8 mouse cellular contexts compared by ENCODE assay signal in the genomic region with DNA sequence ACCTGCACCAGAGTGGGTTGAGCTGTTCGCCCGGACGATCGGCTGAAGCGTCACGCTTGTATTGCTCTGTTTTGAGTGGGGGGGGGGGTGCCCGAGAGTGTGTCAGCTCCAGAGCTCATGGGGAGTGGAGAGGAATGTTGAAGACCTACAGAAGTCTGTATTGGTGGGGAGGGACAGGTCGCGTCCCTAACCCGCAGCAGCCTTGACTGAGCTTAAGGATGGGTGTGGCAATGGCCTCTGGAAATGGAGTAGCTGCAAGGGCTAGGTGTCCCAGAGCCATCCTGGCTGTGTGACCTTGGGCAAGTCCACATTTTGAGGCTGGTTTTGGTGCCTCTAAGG. TPM values are rescaled to one million over a fixed set of nuclear protein-coding genes. Genes with fewer than 3 reads are reported as not detected.
A peak's percentile ranks its signal among the peaks of the same experiment; 100 is the strongest.
DNase-seq lines count a peak whose midpoint lies in the region; ATAC-seq and TF ChIP-seq lines count a peak whose summit lies in the region.

No protein-coding gene starts in this region.

- H3K4me2 ChIP-seq in heart, embryonic 12.5 days, result peak overlapping the region; percentile 97
- peak overlapping the region; percentile 94 for H3K4me2 ChIP-seq in forebrain, embryonic 15.5 days (replicated peaks)
- H3K4me2 ChIP-seq in liver, embryonic 16.5 days (ENCODE audit: low read depth, low read length), result peak overlapping the region; percentile 85

- no peak for TF ChIP-seq CTCF in ES-Bruce4 (IDR thresholded peaks at IDR 0.05; ENCODE audit: low read depth, low read length)

- H3K27me3 ChIP-seq in heart, embryonic 12.5 days (replicated peaks), result peaks cover 33% of the 10 kb centered on the region
- no peaks in the 10 kb centered on the region; the same call in 1 of the 2 replicates for H3K27me3 ChIP-seq in ES-Bruce4 (ENCODE audit: control insufficient read depth, insufficient read depth, low read length, poor library complexity, severe bottlenecking)
- peaks cover 12% of the 10 kb centered on the region; the same call in 1 of the 2 replicates for H3K27me3 ChIP-seq in forebrain, embryonic 15.5 days
- peaks cover 52% of the 10 kb centered on the region for H3K27me3 ChIP-seq in liver, embryonic 16.5 days (ENCODE audit: control insufficient read depth, insufficient read depth, low read depth, low read length)

- H3K9ac ChIP-seq in heart, embryonic 12.5 days, result peak overlapping the region; percentile 82
- peak overlapping the region; percentile 59; the same call in 1 of the 2 replicates for H3K9ac ChIP-seq in ES-Bruce4 (ENCODE audit: low read depth, poor library complexity, severe bottlenecking)
- H3K9ac ChIP-seq in forebrain, embryonic 15.5 days (replicated peaks), result peak overlapping the region; percentile 56
- 0 out of 2 replicates have a peak overlapping the region, but pooled peaks have one; percentile 15 for H3K9ac ChIP-seq in liver, embryonic 16.5 days (ENCODE audit: low read depth, low read length)

- H3K4me3 ChIP-seq in heart, embryonic 12.5 days, result peak overlapping the region; percentile 71
- H3K4me3 ChIP-seq in ES-Bruce4 (ENCODE audit: low read depth, low read length), result peak overlapping the region; percentile 69
- H3K4me3 ChIP-seq in forebrain, embryonic 15.5 days, result peak overlapping the region; percentile 59
- peak overlapping the region; percentile 56 for H3K4me3 ChIP-seq in liver, embryonic 16.5 days (ENCODE audit: low read depth, low read length)

- H3K36me3 ChIP-seq in heart, embryonic 12.5 days, result no peaks in the 10 kb centered on the region
- no peaks in the 10 kb centered on the region for H3K36me3 ChIP-seq in ES-Bruce4 (ENCODE audit: control insufficient read depth, insufficient read depth, low read length, poor library complexity, severe bottlenecking)
- H3K36me3 ChIP-seq in forebrain, embryonic 15.5 days, result no peaks in the 10 kb centered on the region
- H3K36me3 ChIP-seq in liver, embryonic 16.5 days (ENCODE audit: control insufficient read depth, insufficient read depth), result no peaks in the 10 kb centered on the region

- H3K27ac ChIP-seq in heart, embryonic 12.5 days (ENCODE audit: poor library complexity, severe bottlenecking), result no peak overlapping the region
- no peak overlapping the region for H3K27ac ChIP-seq in ES-Bruce4 (ENCODE audit: insufficient read depth, low read length)
- no peak overlapping the region for H3K27ac ChIP-seq in forebrain, embryonic 15.5 days (replicated peaks)
- no peak overlapping the region for H3K27ac ChIP-seq in liver, embryonic 16.5 days (ENCODE audit: low read length)

- no peaks in the 10 kb centered on the region for H3K9me3 ChIP-seq in heart, embryonic 12.5 days (replicated peaks)
- no peaks in the 10 kb centered on the region for H3K9me3 ChIP-seq in ES-Bruce4 (replicated peaks; ENCODE audit: control insufficient read depth, insufficient read depth, low read length, poor library complexity, severe bottlenecking)
- no peaks in the 10 kb centered on the region for H3K9me3 ChIP-seq in forebrain, embryonic 15.5 days
- no peaks in the 10 kb centered on the region for H3K9me3 ChIP-seq in liver, embryonic 16.5 days (replicated peaks; ENCODE audit: control insufficient read depth, low read length)

- no peak for DNase-seq in heart, adult 9 months (ENCODE audit: low spot score in 2 of 2)
- no peak for DNase-seq in urinary bladder, postnatal 10 days (ENCODE audit: low spot score)
- DNase-seq in urinary bladder, postnatal 25 days (ENCODE audit: low spot score), result no peak

- 2% methylated on average over 10 of the region's 10 CpGs for WGBS in heart, embryonic 12.5 days
- WGBS in forebrain, embryonic 15.5 days, result 2% methylated on average over 10 of the region's 10 CpGs
- WGBS in liver, embryonic 16.5 days (ENCODE audit: insufficient replicate concordance), result 3% methylated on average over 10 of the region's 10 CpGs

- peaks cover 36% of the 10 kb centered on the region for H3K4me1 ChIP-seq in heart, embryonic 12.5 days (replicated peaks)
- H3K4me1 ChIP-seq in ES-Bruce4 (ENCODE audit: control insufficient read depth, insufficient read depth, low read length), result no peaks in the 10 kb centered on the region
- peaks cover 13% of the 10 kb centered on the region for H3K4me1 ChIP-seq in forebrain, embryonic 15.5 days
- H3K4me1 ChIP-seq in liver, embryonic 16.5 days (ENCODE audit: control insufficient read depth, low read depth, low read length), result peaks cover 5% of the 10 kb centered on the region

- no peak; the same call in 1 of the 2 replicates for ATAC-seq in heart, embryonic 12.5 days (ENCODE audit: insufficient number of reproducible peaks, low FRiP score)
- peak; percentile 23; the same call in 1 of the 2 replicates for ATAC-seq in forebrain, embryonic 15.5 days (replicated peaks)
- no peak for ATAC-seq in liver, embryonic 16.5 days (ENCODE audit: low read depth)
- ATAC-seq in activated CD4-positive, CD25-positive, alpha-beta regulatory T cell, adult 4 months, result no peak

- no peak for TF ChIP-seq EP300 in ES-Bruce4 (IDR thresholded peaks at IDR 0.05; ENCODE audit: insufficient read depth, low read depth, low read length)

- TF ChIP-seq POLR2A in ES-Bruce4 (IDR thresholded peaks at IDR 0.05; ENCODE audit: insufficient read depth, low read length), result no peak

RNA-seq across cellular contexts. Expression of gene Frmpd1, which starts 0.6 kb away (rescaled TPM):
- 3.3 and 3.5 TPM in 2 replicates for polyA plus RNA-seq in heart, embryonic 12.5 days (2016; fragmentation: Nextera tagmentation; extraction: Ambion mirVana)
- polyA plus RNA-seq in ES-Bruce4 (2011; ENCODE audit: insufficient read depth, insufficient read length, low read depth, missing spikeins), result 3.2 and 4.5 TPM in 2 replicates
- 0.38 and 0.60 TPM in 2 replicates for polyA plus RNA-seq in forebrain, embryonic 15.5 days (2015; fragmentation: Nextera tagmentation; extraction: Ambion mirVana)
- 0.34 and 0.35 TPM in 2 replicates for polyA plus RNA-seq in liver, embryonic 16.5 days (2015; fragmentation: Nextera tagmentation; extraction: Ambion mirVana)
- polyA plus RNA-seq in activated CD4-positive, CD25-positive, alpha-beta regulatory T cell, adult 4 months (2017; shearing (Covaris generic)), result not detected

Comparison
In these comparisons a context has a peak if more than half of its experiments do, and no peak if none do; other contexts are left out.
1. H3K9ac ChIP-seq: peak in every context shown above with its lines; median percentile 82 in heart, embryonic 12.5 days; 59 in ES-Bruce4; 56 in forebrain, embryonic 15.5 days; 15 in liver, embryonic 16.5 days.